Comparison of ENCODE assay signal across 9 mouse cellular contexts in the genomic region with DNA sequence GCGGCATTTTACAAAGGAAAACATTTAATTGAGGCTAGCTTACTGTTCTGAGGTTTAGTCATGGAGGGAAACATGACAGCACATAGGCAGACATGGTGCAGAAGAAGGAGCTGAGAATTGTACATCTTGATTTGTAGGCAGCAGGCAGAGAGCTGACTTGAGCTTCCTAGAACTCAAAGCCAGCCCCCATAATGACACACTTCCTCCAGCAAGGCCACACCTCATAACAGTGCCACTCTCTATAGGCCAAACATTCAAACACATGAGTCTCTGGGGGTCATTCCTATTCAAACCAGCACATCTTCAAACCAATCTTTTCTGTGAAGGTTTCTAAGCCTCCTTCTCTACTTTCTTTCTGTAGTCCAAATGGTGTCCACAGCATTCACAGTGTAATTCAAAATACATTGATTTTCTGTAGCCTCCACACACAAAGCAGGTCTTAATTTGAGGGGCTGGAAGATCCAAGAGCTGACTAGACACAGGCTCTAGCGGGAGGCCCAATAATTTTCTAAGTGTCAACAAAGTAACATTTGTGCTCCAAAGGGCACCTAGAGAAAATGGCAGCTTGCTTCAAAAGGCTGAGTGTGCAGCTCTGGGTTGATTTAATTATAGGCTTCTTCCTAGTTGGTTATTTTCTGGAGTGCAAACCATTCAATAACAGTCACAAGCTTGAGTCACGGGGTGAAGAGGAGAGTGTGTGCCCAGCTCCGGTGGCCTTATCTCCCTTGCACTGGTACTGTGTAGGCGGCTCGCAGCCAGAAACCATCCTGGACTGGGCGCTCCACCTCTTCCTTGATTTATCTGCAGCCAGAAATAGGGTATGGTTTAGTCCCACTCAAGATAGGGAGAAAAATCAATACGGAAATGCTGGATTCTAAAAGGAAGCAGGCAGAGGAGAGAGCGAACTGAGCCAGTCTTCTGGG. TPM values are rescaled to one million over a fixed set of nuclear protein-coding genes. Genes with fewer than 3 reads are reported as not detected.
DNase-seq lines count a peak whose midpoint lies in the region; ATAC-seq and TF ChIP-seq lines count a peak whose summit lies in the region.
"Had no signal": no experiment of that assay in that cellular context is flagged by ENCODE, and none has a peak within 500 bp of the region (broad histone marks: within the 10 kb centered on the region; RNA-seq: fewer than 3 reads in every experiment).

No protein-coding gene starts in this region.

- peak; percentile 97 for ATAC-seq in G1E (ENCODE audit: extremely low read depth, insufficient number of reproducible peaks, low FRiP score, poor library complexity, severe bottlenecking)
- peak; percentile 97 for ATAC-seq in erythroid progenitor cell, adult 5-6 weeks (replicated peaks; ENCODE audit: low FRiP score, poor library complexity, severe bottlenecking)
- ATAC-seq in liver, postnatal 0 days = peak; percentile 86
- ATAC-seq in hindbrain, embryonic 14.5 days (ENCODE audit: low FRiP score) = no peak

- peaks cover 26% of the 10 kb centered on the region for H3K4me1 ChIP-seq in G1E (ENCODE audit: insufficient read depth, low read depth, low read length)
- H3K4me1 ChIP-seq in liver, postnatal 0 days (ENCODE audit: insufficient read depth) = no peaks in the 10 kb centered on the region
- H3K4me1 ChIP-seq in hindbrain, embryonic 14.5 days (replicated peaks; ENCODE audit: control insufficient read depth, insufficient read depth, low read length) = no peaks in the 10 kb centered on the region

- H3K4me2 ChIP-seq in liver, postnatal 0 days (ENCODE audit: low read depth, low read length) = no peak overlapping the region
- H3K4me2 ChIP-seq in hindbrain, embryonic 14.5 days (replicated peaks) = no peak overlapping the region

- DNase-seq in G1E (ENCODE audit: low spot score) (peak; percentile 40), adipocyte (ENCODE audit: low spot score) (no peak)
- peak; percentile 40 to 51 for DNase-seq in heart, postnatal 14 days
- no peak for DNase-seq in liver, postnatal 0 days
- no peak for DNase-seq in embryo, embryonic 10 days (ENCODE audit: low spot score)
- no peak for DNase-seq in hindbrain, embryonic 14.5 days (ENCODE audit: low spot score)
- DNase-seq: gastrocnemius, postnatal 25 days; layer of hippocampus, postnatal 36 days had no signal

- no peak for TF ChIP-seq CTCF in G1E (IDR thresholded peaks at IDR 0.05; ENCODE audit: low read depth, low read length)
- no peak for TF ChIP-seq CTCF in liver, postnatal 0 days (IDR thresholded peaks at IDR 0.05; ENCODE audit: low read depth)

- peak overlapping the region; percentile 61; the same call in 1 of the 2 replicates for H3K4me3 ChIP-seq in G1E (ENCODE audit: low read depth, low read length)
- H3K4me3 ChIP-seq in liver, postnatal 0 days (ENCODE audit: low read depth, low read length) = no peak overlapping the region
- no peak overlapping the region for H3K4me3 ChIP-seq in hindbrain, embryonic 14.5 days (replicated peaks; ENCODE audit: low read length)

- TF ChIP-seq EP300 in liver, postnatal 0 days (IDR thresholded peaks at IDR 0.05; ENCODE audit: low read depth) = peak; percentile 37; the same call in 1 of the 2 replicates

- WGBS in liver, postnatal 0 days (ENCODE audit: insufficient replicate concordance) = 55% methylated on average over 9 of the region's 9 CpGs
- WGBS in hindbrain, embryonic 14.5 days = 87% methylated on average over 9 of the region's 9 CpGs

- H3K9me3 ChIP-seq in G1E (replicated peaks) = no peaks in the 10 kb centered on the region
- H3K9me3 ChIP-seq in liver, postnatal 0 days (ENCODE audit: low read length) = no peaks in the 10 kb centered on the region
- H3K9me3 ChIP-seq in hindbrain, embryonic 14.5 days (ENCODE audit: control insufficient read depth, low read length) = no peaks in the 10 kb centered on the region

- no peaks in the 10 kb centered on the region for H3K27me3 ChIP-seq in G1E (ENCODE audit: insufficient read depth, low read length)
- H3K27me3 ChIP-seq in liver, postnatal 0 days (ENCODE audit: insufficient read depth, low read length) = no peaks in the 10 kb centered on the region
- H3K27me3 ChIP-seq in hindbrain, embryonic 14.5 days (ENCODE audit: control insufficient read depth, insufficient read depth, low read length) = no peaks in the 10 kb centered on the region

- H3K9ac ChIP-seq in liver, postnatal 0 days (replicated peaks) = no peak overlapping the region
- H3K9ac ChIP-seq in hindbrain, embryonic 14.5 days = no peak overlapping the region

- intact Hi-C loops in heart, postnatal 14 days (cut with DNase I) = no loop called here

- peaks cover 9% of the 10 kb centered on the region for H3K36me3 ChIP-seq in G1E (replicated peaks)
- H3K36me3 ChIP-seq in liver, postnatal 0 days (replicated peaks; ENCODE audit: insufficient read depth, low read length) = no peaks in the 10 kb centered on the region
- H3K36me3 ChIP-seq in hindbrain, embryonic 14.5 days (replicated peaks; ENCODE audit: control insufficient read depth, insufficient read depth) = no peaks in the 10 kb centered on the region

- no peak overlapping the region for H3K27ac ChIP-seq in liver, postnatal 0 days (ENCODE audit: low read depth)
- no peak overlapping the region for H3K27ac ChIP-seq in hindbrain, embryonic 14.5 days

RNA-seq across cellular contexts. Expression of gene Prkci, which starts 7.9 kb away (rescaled TPM):
- total RNA-seq in G1E (2014; fragmentation: Nextera tagmentation) (35.7 and 37.8 TPM in 2 replicates), G1E (2017) (22.0 and 24.4 TPM in 2 replicates)
- 4.8 and 5.1 TPM in 2 replicates for polyA plus RNA-seq in G1E (2012)
- total RNA-seq in erythroid progenitor cell, adult 5-6 weeks (2015; ENCODE audit: low replicate concordance) = 2.9 and 4.3 TPM in 2 replicates
- total RNA-seq in erythroid progenitor cell, adult 5-6 weeks (2017; ENCODE audit: low replicate concordance) = 1.3 and 2.3 TPM in 2 replicates
- total RNA-seq in heart, postnatal 14 days (2021) = 10 to 100 TPM; 17.6 to 18.0 TPM
- 3.8 TPM in 2 replicates for polyA plus RNA-seq in liver, postnatal 0 days (2015; fragmentation: Nextera tagmentation; extraction: Ambion mirVana)
- 34.6 and 39.8 TPM in 2 replicates for polyA plus RNA-seq in hindbrain, embryonic 14.5 days (2014; fragmentation: Nextera tagmentation; extraction: Ambion mirVana)

RNA-seq across cellular contexts. Expression of gene Phc3, which starts 18.4 kb away (rescaled TPM):
- total RNA-seq in G1E (2014; fragmentation: Nextera tagmentation) (64.3 and 71.4 TPM in 2 replicates), G1E (2017) (22.1 and 22.6 TPM in 2 replicates)
- polyA plus RNA-seq in G1E (2012) = 1.6 and 3.2 TPM in 2 replicates
- 15.9 and 20.2 TPM in 2 replicates for total RNA-seq in erythroid progenitor cell, adult 5-6 weeks (2015; ENCODE audit: low replicate concordance)
- 17.8 and 23.1 TPM in 2 replicates for total RNA-seq in erythroid progenitor cell, adult 5-6 weeks (2017; ENCODE audit: low replicate concordance)
- 10 to 100 TPM; 17.4 to 20.7 TPM for total RNA-seq in heart, postnatal 14 days (2021)
- polyA plus RNA-seq in liver, postnatal 0 days (2015; fragmentation: Nextera tagmentation; extraction: Ambion mirVana) = 1.4 TPM in 2 replicates
- 9.2 and 9.9 TPM in 2 replicates for polyA plus RNA-seq in hindbrain, embryonic 14.5 days (2014; fragmentation: Nextera tagmentation; extraction: Ambion mirVana)

Comparison
In these comparisons a context has a peak if more than half of its experiments do, and no peak if none do; other contexts are left out.
1. DNase-seq: peak in G1E (single experiment) and heart, postnatal 14 days (2 of 2); none in liver, postnatal 0 days (single experiment), embryo, embryonic 10 days (single experiment), adipocyte (single experiment) and hindbrain, embryonic 14.5 days (single experiment).